Mouse (Mus musculus): ENCODE data around the gene Plcg2. TPM values are rescaled to one million over a fixed set of nuclear protein-coding genes. Genes with fewer than 3 reads are reported as not detected.
A peak's percentile ranks its signal among the peaks of the same experiment; 100 is the strongest.

Gene Plcg2
- polyA plus RNA-seq, 1 experiment from 2014 or later: 0.50 TPM

GRCm38 (mm10) chr8:117626040-117626838 is 128.1 kb downstream of the Plcg2 start:
- H3K4me3 ChIP-seq (ENCODE audit: low read depth, low read length): no peak overlapping the region
- H3K9me3 ChIP-seq (ENCODE audit: control insufficient read depth, low read length): no peaks in the 10 kb centered on the region
- H3K9ac ChIP-seq (replicated peaks; ENCODE audit: low read depth, low read length): no peak overlapping the region
- 67% methylated on average over 14 of the region's 14 CpGs for WGBS
- H3K36me3 ChIP-seq (ENCODE audit: control insufficient read depth, insufficient read depth, low read length): no peaks in the 10 kb centered on the region
- H3K27me3 ChIP-seq (ENCODE audit: control insufficient read depth, insufficient read depth, low read length): no peaks in the 10 kb centered on the region
- H3K4me2 ChIP-seq (ENCODE audit: low read depth, low read length): no peak overlapping the region
- H3K27ac ChIP-seq (ENCODE audit: low read depth, low read length): no peak overlapping the region
- H3K4me1 ChIP-seq (ENCODE audit: control insufficient read depth, insufficient read depth, low read length): no peaks in the 10 kb centered on the region
- ATAC-seq (ENCODE audit: low read depth): peak; percentile 60; the same call in 1 of the 2 replicates

- Histone ChIP-seq H3K9me3 (ENCODE audit: control insufficient read depth, low read length) (no peaks in the 10 kb centered on the region), H3K36me3 (ENCODE audit: control insufficient read depth, insufficient read depth, low read length) (no peaks in the 10 kb centered on the region), H3K27ac (ENCODE audit: low read depth, low read length) (no peak overlapping the region), H3K4me1 (ENCODE audit: control insufficient read depth, insufficient read depth, low read length) (no peaks in the 10 kb centered on the region), H3K9ac (replicated peaks; ENCODE audit: low read depth, low read length) (no peak overlapping the region), H3K4me2 (ENCODE audit: low read depth, low read length) (no peak overlapping the region), H3K27me3 (ENCODE audit: control insufficient read depth, insufficient read depth, low read length) (no peaks in the 10 kb centered on the region), H3K4me3 (ENCODE audit: low read depth, low read length) (no peak overlapping the region)
- no peak for ATAC-seq (ENCODE audit: low read depth)
- WGBS: 60% methylated on average over 9 of the region's 9 CpGs
Observed at GRCm38 (mm10) chr8:117627096-117627495, 129.0 kb downstream of the Plcg2 start.

GRCm38 (mm10) chr8:117632532-117632931 is 134.4 kb downstream of the Plcg2 start:
- no peak for ATAC-seq (ENCODE audit: low read depth)
- Histone ChIP-seq H3K4me3 (ENCODE audit: low read depth, low read length) (no peak overlapping the region), H3K4me1 (ENCODE audit: control insufficient read depth, insufficient read depth, low read length) (no peaks in the 10 kb centered on the region), H3K9me3 (ENCODE audit: control insufficient read depth, low read length) (no peaks in the 10 kb centered on the region), H3K9ac (replicated peaks; ENCODE audit: low read depth, low read length) (no peak overlapping the region), H3K4me2 (ENCODE audit: low read depth, low read length) (no peak overlapping the region), H3K36me3 (ENCODE audit: control insufficient read depth, insufficient read depth, low read length) (no peaks in the 10 kb centered on the region), H3K27ac (ENCODE audit: low read depth, low read length) (no peak overlapping the region), H3K27me3 (ENCODE audit: control insufficient read depth, insufficient read depth, low read length) (no peaks in the 10 kb centered on the region)
- 79% methylated on average over 5 of the region's 5 CpGs for WGBS

- Histone ChIP-seq H3K27me3 (ENCODE audit: control insufficient read depth, insufficient read depth, low read length) (no peaks in the 10 kb centered on the region), H3K9me3 (ENCODE audit: control insufficient read depth, low read length) (no peaks in the 10 kb centered on the region)
- ATAC-seq (ENCODE audit: low read depth): no peak
Observed at GRCm38 (mm10) chr8:117634406-117634805, 136.3 kb downstream of the Plcg2 start.

GRCm38 (mm10) chr8:117637462-117637861 is 139.4 kb downstream of the Plcg2 start:
- 64% methylated on average over 3 of the region's 3 CpGs for WGBS

More at GRCm38 (mm10) chr8:117634406-117634805, 136.3 kb downstream of the Plcg2 start:
- H3K4me3 ChIP-seq (ENCODE audit: low read depth, low read length): no peak overlapping the region
- no peak overlapping the region for H3K4me2 ChIP-seq (ENCODE audit: low read depth, low read length)
- no peaks in the 10 kb centered on the region for H3K36me3 ChIP-seq (ENCODE audit: control insufficient read depth, insufficient read depth, low read length)
- no peaks in the 10 kb centered on the region for H3K4me1 ChIP-seq (ENCODE audit: control insufficient read depth, insufficient read depth, low read length)
- 92% methylated on average over 7 of the region's 7 CpGs for WGBS
- no peak overlapping the region for H3K9ac ChIP-seq (replicated peaks; ENCODE audit: low read depth, low read length)
- no peak overlapping the region for H3K27ac ChIP-seq (ENCODE audit: low read depth, low read length)

GRCm38 (mm10) chr8:117639631-117640030 is 141.5 kb downstream of the Plcg2 start:
- H3K9me3 ChIP-seq (ENCODE audit: control insufficient read depth, low read length): no peaks in the 10 kb centered on the region
- WGBS: 96% methylated on average over 9 of the region's 9 CpGs
- no peak for ATAC-seq (ENCODE audit: low read depth)
- H3K4me2 ChIP-seq (ENCODE audit: low read depth, low read length): no peak overlapping the region
- no peaks in the 10 kb centered on the region for H3K36me3 ChIP-seq (ENCODE audit: control insufficient read depth, insufficient read depth, low read length)
- no peak overlapping the region for H3K27ac ChIP-seq (ENCODE audit: low read depth, low read length)
- no peak overlapping the region for H3K4me3 ChIP-seq (ENCODE audit: low read depth, low read length)
- H3K27me3 ChIP-seq (ENCODE audit: control insufficient read depth, insufficient read depth, low read length): no peaks in the 10 kb centered on the region
- H3K9ac ChIP-seq (replicated peaks; ENCODE audit: low read depth, low read length): no peak overlapping the region
- H3K4me1 ChIP-seq (ENCODE audit: control insufficient read depth, insufficient read depth, low read length): no peaks in the 10 kb centered on the region

More at GRCm38 (mm10) chr8:117637462-117637861, 139.4 kb downstream of the Plcg2 start:
- H3K27me3 ChIP-seq (ENCODE audit: control insufficient read depth, insufficient read depth, low read length): no peaks in the 10 kb centered on the region
- H3K4me2 ChIP-seq (ENCODE audit: low read depth, low read length): no peak overlapping the region
- no peak overlapping the region for H3K9ac ChIP-seq (replicated peaks; ENCODE audit: low read depth, low read length)
- no peaks in the 10 kb centered on the region for H3K9me3 ChIP-seq (ENCODE audit: control insufficient read depth, low read length)
- H3K27ac ChIP-seq (ENCODE audit: low read depth, low read length): no peak overlapping the region
- H3K4me3 ChIP-seq (ENCODE audit: low read depth, low read length): no peak overlapping the region
- no peaks in the 10 kb centered on the region for H3K36me3 ChIP-seq (ENCODE audit: control insufficient read depth, insufficient read depth, low read length)
- H3K4me1 ChIP-seq (ENCODE audit: control insufficient read depth, insufficient read depth, low read length): no peaks in the 10 kb centered on the region
- ATAC-seq (ENCODE audit: low read depth): no peak

- H3K4me3 ChIP-seq (ENCODE audit: low read depth, low read length): no peak overlapping the region
- H3K27ac ChIP-seq (ENCODE audit: low read depth, low read length): no peak overlapping the region
- no peaks in the 10 kb centered on the region for H3K4me1 ChIP-seq (ENCODE audit: control insufficient read depth, insufficient read depth, low read length)
- no peak for ATAC-seq (ENCODE audit: low read depth)
- H3K9ac ChIP-seq (replicated peaks; ENCODE audit: low read depth, low read length): no peak overlapping the region
- H3K36me3 ChIP-seq (ENCODE audit: control insufficient read depth, insufficient read depth, low read length): no peaks in the 10 kb centered on the region
- no peaks in the 10 kb centered on the region for H3K9me3 ChIP-seq (ENCODE audit: control insufficient read depth, low read length)
- no peak overlapping the region for H3K4me2 ChIP-seq (ENCODE audit: low read depth, low read length)
- no peaks in the 10 kb centered on the region for H3K27me3 ChIP-seq (ENCODE audit: control insufficient read depth, insufficient read depth, low read length)
- 74% methylated on average over 5 of the region's 5 CpGs for WGBS
Observed at GRCm38 (mm10) chr8:117645486-117645885, 147.4 kb downstream of the Plcg2 start.

- H3K9me3 ChIP-seq (ENCODE audit: control insufficient read depth, low read length): no peaks in the 10 kb centered on the region
- no peak for ATAC-seq (ENCODE audit: low read depth)
- H3K36me3 ChIP-seq (ENCODE audit: control insufficient read depth, insufficient read depth, low read length): no peaks in the 10 kb centered on the region
- no peak overlapping the region for H3K4me2 ChIP-seq (ENCODE audit: low read depth, low read length)
- no peak overlapping the region for H3K4me3 ChIP-seq (ENCODE audit: low read depth, low read length)
- no peaks in the 10 kb centered on the region for H3K4me1 ChIP-seq (ENCODE audit: control insufficient read depth, insufficient read depth, low read length)
- no peaks in the 10 kb centered on the region for H3K27me3 ChIP-seq (ENCODE audit: control insufficient read depth, insufficient read depth, low read length)
- no peak overlapping the region for H3K27ac ChIP-seq (ENCODE audit: low read depth, low read length)
- no peak overlapping the region for H3K9ac ChIP-seq (replicated peaks; ENCODE audit: low read depth, low read length)
- 56% methylated on average over 2 of the region's 2 CpGs for whole genome bisulfite sequencing
Observed at GRCm38 (mm10) chr8:117646020-117646419, 147.9 kb downstream of the Plcg2 start.

GRCm38 (mm10) chr8:117646440-117646839 is 148.3 kb downstream of the Plcg2 start:
- H3K4me3 ChIP-seq (ENCODE audit: low read depth, low read length): no peak overlapping the region
- H3K27ac ChIP-seq (ENCODE audit: low read depth, low read length): no peak overlapping the region
- 70% methylated on average over 5 of the region's 5 CpGs for WGBS
- no peak overlapping the region for H3K9ac ChIP-seq (replicated peaks; ENCODE audit: low read depth, low read length)
- no peak overlapping the region for H3K4me2 ChIP-seq (ENCODE audit: low read depth, low read length)
- H3K4me1 ChIP-seq (ENCODE audit: control insufficient read depth, insufficient read depth, low read length): no peaks in the 10 kb centered on the region
- no peak for ATAC-seq (ENCODE audit: low read depth)
- H3K36me3 ChIP-seq (ENCODE audit: control insufficient read depth, insufficient read depth, low read length): no peaks in the 10 kb centered on the region
- no peaks in the 10 kb centered on the region for H3K9me3 ChIP-seq (ENCODE audit: control insufficient read depth, low read length)
- H3K27me3 ChIP-seq (ENCODE audit: control insufficient read depth, insufficient read depth, low read length): no peaks in the 10 kb centered on the region
